Mouse (Mus musculus) ES-Bruce4 (cell line): ENCODE results near the gene Fbxl7. TPM values are rescaled to one million over a fixed set of nuclear protein-coding genes. Genes with fewer than 3 reads are reported as not detected.

Experiments
- H3K27ac ChIP-seq: 2 replicates; pipeline ENCODE4 v1.5.1; 2012; ENCODE audit warnings: low read length, inconsistent platforms; ENCODE audit not compliant: insufficient read depth
- H3K27me3 ChIP-seq: 2 replicates; pipeline ENCODE4 v1.6.1; 2012; ENCODE audit warnings: mild to moderate bottlenecking, low read length, inconsistent platforms; ENCODE audit not compliant: control insufficient read depth, poor library complexity, insufficient read depth, severe bottlenecking
- H3K36me3 ChIP-seq: 2 replicates; pipeline ENCODE4 v1.6.1; 2012; ENCODE audit warnings: inconsistent platforms, mild to moderate bottlenecking, low read length, moderate library complexity; ENCODE audit not compliant: control insufficient read depth, poor library complexity, insufficient read depth, severe bottlenecking
- H3K4me1 ChIP-seq: one replicate; pipeline ENCODE4 v1.8.1; 2011; ENCODE audit warnings: low read length; ENCODE audit not compliant: control insufficient read depth, insufficient read depth
- H3K4me3 ChIP-seq: 2 replicates; pipeline ENCODE4 v1.5.1; 2011; ENCODE audit warnings: low read depth, mild to moderate bottlenecking, low read length
- H3K9ac ChIP-seq: 2 replicates; pipeline ENCODE4 v1.6.1; 2012; ENCODE audit warnings: low read depth, mild to moderate bottlenecking, inconsistent platforms; ENCODE audit not compliant: poor library complexity, severe bottlenecking
- H3K9me3 ChIP-seq: replicated peaks from 2 replicates; pipeline ENCODE4 v1.6.1; 2012; ENCODE audit warnings: mild to moderate bottlenecking, low read length, inconsistent platforms; ENCODE audit not compliant: control insufficient read depth, poor library complexity, insufficient read depth, severe bottlenecking
- CTCF ChIP-seq: IDR thresholded peaks from one replicate; pipeline ENCODE4 v1.8.1; 2011; ENCODE audit warnings: low read depth, low read length
- EP300 ChIP-seq: IDR thresholded peaks from 2 replicates; pipeline ENCODE4 v1.6.1; 2011; ENCODE audit warnings: low read depth, low read length; ENCODE audit not compliant: insufficient read depth
- POLR2A ChIP-seq: IDR thresholded peaks from one replicate; pipeline ENCODE4 v1.8.1; 2011; ENCODE audit warnings: low read length; ENCODE audit not compliant: insufficient read depth
- polyA plus RNA-seq: library from polyadenylated mRNA; stranded (reverse); fragments of >200 nt; gene quantifications from 2 replicates; pipeline ENCODE4 v1.2.4, GENCODE M21; 2011; ENCODE audit warnings: low read depth; ENCODE audit not compliant: missing spikeins, insufficient read depth, insufficient read length

Fbxl7 gene
- polyA plus RNA-seq, 1 experiment = 0.75 TPM

DNA sequence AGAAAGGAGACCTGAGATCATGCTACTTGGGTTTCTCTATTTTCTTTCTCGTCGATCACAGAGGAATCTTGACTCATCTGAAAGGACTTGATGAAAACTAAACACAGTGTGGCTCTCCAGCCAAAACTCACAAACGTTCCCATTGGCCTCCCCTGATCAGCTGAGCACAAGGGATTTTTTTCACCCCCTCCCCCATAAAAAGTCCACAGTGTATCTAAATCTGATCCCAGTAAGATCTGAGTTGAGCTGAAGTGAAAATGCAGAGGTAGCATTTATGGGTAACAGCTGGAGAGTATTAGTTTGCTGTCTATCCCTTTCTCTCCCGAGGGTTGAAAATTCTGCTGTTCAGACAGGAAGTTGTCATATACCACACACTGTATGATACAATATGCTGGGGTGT is 2.2 kb downstream of the Fbxl7 start:
- Histone ChIP-seq H3K27me3 (peaks cover 10% of the 10 kb centered on the region), H3K4me1 (peaks cover 2% of the 10 kb centered on the region), H3K36me3 (no peaks in the 10 kb centered on the region), H3K27ac (no peak overlapping the region), H3K9ac (no peak overlapping the region), H3K4me3 (no peak overlapping the region), H3K9me3 (no peaks in the 10 kb centered on the region)
- TF ChIP-seq EP300 = no peak
- TF ChIP-seq CTCF = no peak
- TF ChIP-seq POLR2A = no peak

GRCm38 (mm10) chr15:26889971-26890370 is 5.4 kb downstream of the Fbxl7 start:
- no peak overlapping the region for H3K27ac ChIP-seq
- no peak overlapping the region for H3K9ac ChIP-seq
- TF ChIP-seq EP300 = no peak
- no peak for TF ChIP-seq POLR2A
- no peak for TF ChIP-seq CTCF
- H3K9me3 ChIP-seq = no peaks in the 10 kb centered on the region
- H3K4me3 ChIP-seq = no peak overlapping the region
- H3K27me3 ChIP-seq = peaks cover 4% of the 10 kb centered on the region
- no peaks in the 10 kb centered on the region for H3K36me3 ChIP-seq
- peaks cover 2% of the 10 kb centered on the region for H3K4me1 ChIP-seq

GRCm38 (mm10) chr15:26888170-26888569 is 7.2 kb downstream of the Fbxl7 start:
- TF ChIP-seq CTCF (no peak), POLR2A (no peak), EP300 (no peak)
- Histone ChIP-seq H3K4me1 (no peaks in the 10 kb centered on the region), H3K36me3 (no peaks in the 10 kb centered on the region), H3K27ac (no peak overlapping the region), H3K9ac (no peak overlapping the region), H3K9me3 (no peaks in the 10 kb centered on the region), H3K27me3 (no peaks in the 10 kb centered on the region), H3K4me3 (no peak overlapping the region)

GRCm38 (mm10) chr15:26885979-26886378 is 9.4 kb downstream of the Fbxl7 start:
- no peak for TF ChIP-seq EP300
- no peak for TF ChIP-seq POLR2A
- TF ChIP-seq CTCF = no peak
- H3K27ac ChIP-seq = no peak overlapping the region
- H3K27me3 ChIP-seq = no peaks in the 10 kb centered on the region
- H3K4me3 ChIP-seq = no peak overlapping the region
- no peak overlapping the region for H3K9ac ChIP-seq
- H3K36me3 ChIP-seq = no peaks in the 10 kb centered on the region
- no peaks in the 10 kb centered on the region for H3K9me3 ChIP-seq
- H3K4me1 ChIP-seq = no peaks in the 10 kb centered on the region

DNA sequence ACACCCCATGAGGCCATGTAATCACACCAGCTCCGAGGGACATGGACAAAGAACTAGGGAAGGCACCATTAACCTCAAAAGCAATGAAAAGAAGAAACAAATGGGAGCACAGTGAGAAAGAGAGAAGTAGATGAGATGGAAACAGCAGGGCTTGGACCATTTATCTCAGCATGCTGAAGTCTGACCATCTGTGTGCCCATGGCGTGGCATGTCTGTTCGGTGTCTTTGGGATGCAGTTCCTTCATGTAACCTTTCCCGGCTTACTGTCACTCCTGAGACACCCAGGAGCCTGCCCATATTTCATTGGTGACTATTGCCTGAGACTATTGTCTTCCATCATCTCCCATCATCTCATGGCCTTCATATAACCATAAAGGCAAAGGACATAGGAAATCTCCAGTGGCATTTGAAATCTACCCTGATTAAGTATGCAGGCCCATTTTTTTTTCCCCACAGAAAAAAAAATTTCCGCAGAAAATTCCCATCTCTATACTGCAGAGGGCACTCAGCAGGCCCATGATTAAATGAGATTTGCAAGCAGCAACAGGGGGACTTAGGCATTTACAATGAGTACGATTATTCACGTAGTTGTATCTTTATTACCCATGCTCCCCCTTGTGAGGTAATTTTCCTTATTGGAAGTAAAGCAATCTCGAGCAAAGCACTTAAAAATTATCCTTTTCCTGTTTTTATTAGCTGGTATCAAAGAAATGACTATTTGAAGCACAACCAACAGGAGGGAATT is 15.0 kb downstream of the Fbxl7 start:
- H3K27me3 ChIP-seq = no peaks in the 10 kb centered on the region
- H3K4me1 ChIP-seq = no peaks in the 10 kb centered on the region
- H3K9me3 ChIP-seq = no peaks in the 10 kb centered on the region
- TF ChIP-seq POLR2A (no peak), EP300 (no peak), CTCF (no peak)
- no peaks in the 10 kb centered on the region for H3K36me3 ChIP-seq
- no peak overlapping the region for H3K9ac ChIP-seq
- H3K27ac ChIP-seq = no peak overlapping the region
- no peak overlapping the region for H3K4me3 ChIP-seq

- Histone ChIP-seq H3K9me3 (no peaks in the 10 kb centered on the region), H3K9ac (no peak overlapping the region), H3K36me3 (no peaks in the 10 kb centered on the region), H3K27me3 (no peaks in the 10 kb centered on the region), H3K4me1 (no peaks in the 10 kb centered on the region), H3K4me3 (no peak overlapping the region), H3K27ac (no peak overlapping the region)
- TF ChIP-seq CTCF (no peak), EP300 (no peak), POLR2A (no peak)
Observed at GRCm38 (mm10) chr15:26875687-26876086, 19.7 kb downstream of the Fbxl7 start.
